Mouse (Mus musculus): Measurements from ENCODE around the gene Cdk18. TPM values are rescaled to one million over a fixed set of nuclear protein-coding genes. Genes with fewer than 3 reads are reported as not detected.

Gene Cdk18
- total and polyA plus RNA-seq, 3 experiments, result 0.02 to 0.33 TPM; not detected in 1

- TF ChIP-seq TAL1 (conservative IDR thresholded peaks at IDR 0.05; ENCODE audit: low read depth, low read length), result no peak
- no peak for TF ChIP-seq POLR2AphosphoS5 (IDR thresholded peaks at IDR 0.05; ENCODE audit: insufficient replicate concordance, low read depth, low read length)
- TF ChIP-seq GATA2 (IDR thresholded peaks at IDR 0.05; ENCODE audit: borderline replicate concordance, low read depth, low read length), result no peak
- TF ChIP-seq GATA1 (IDR thresholded peaks at IDR 0.05; ENCODE audit: borderline replicate concordance, low read length), result no peak
- no peak for TF ChIP-seq CTCF (IDR thresholded peaks at IDR 0.05; ENCODE audit: low read depth, low read length)
- DNase-seq (ENCODE audit: low spot score) (no peak), ATAC-seq (ENCODE audit: extremely low read depth, insufficient number of reproducible peaks, low FRiP score, poor library complexity, severe bottlenecking) (no peak)
- Histone ChIP-seq H3K4me1 (ENCODE audit: insufficient read depth, low read depth, low read length) (peaks cover 6% of the 10 kb centered on the region), H3K9me3 (replicated peaks) (no peaks in the 10 kb centered on the region), H3K27me3 (ENCODE audit: insufficient read depth, low read length) (peaks cover 25% of the 10 kb centered on the region), H3K4me3 (ENCODE audit: low read depth, low read length) (no peak overlapping the region), H3K36me3 (replicated peaks) (no peaks in the 10 kb centered on the region)
Measured at GRCm38 (mm10) chr1:132112426-132112825, 27.1 kb downstream of the Cdk18 start.

- ATAC-seq (ENCODE audit: extremely low read depth, insufficient number of reproducible peaks, low FRiP score, poor library complexity, severe bottlenecking), result no peak
- Histone ChIP-seq H3K27me3 (ENCODE audit: insufficient read depth, low read length) (peaks cover 24% of the 10 kb centered on the region), H3K4me3 (ENCODE audit: low read depth, low read length) (no peak overlapping the region), H3K9me3 (replicated peaks) (no peaks in the 10 kb centered on the region), H3K4me1 (ENCODE audit: insufficient read depth, low read depth, low read length) (peaks cover 1% of the 10 kb centered on the region; the same call in 1 of the 2 replicates), H3K36me3 (replicated peaks) (no peaks in the 10 kb centered on the region)
- no peak for TF ChIP-seq POLR2AphosphoS5 (IDR thresholded peaks at IDR 0.05; ENCODE audit: insufficient replicate concordance, low read depth, low read length)
- TF ChIP-seq GATA1 (IDR thresholded peaks at IDR 0.05; ENCODE audit: borderline replicate concordance, low read length), result no peak
- TF ChIP-seq CTCF (IDR thresholded peaks at IDR 0.05; ENCODE audit: low read depth, low read length), result no peak
- no peak for TF ChIP-seq GATA2 (IDR thresholded peaks at IDR 0.05; ENCODE audit: borderline replicate concordance, low read depth, low read length)
- TF ChIP-seq TAL1 (conservative IDR thresholded peaks at IDR 0.05; ENCODE audit: low read depth, low read length), result no peak
- DNase-seq (ENCODE audit: low spot score), result no peak
Measured at GRCm38 (mm10) chr1:132111411-132111810, 28.1 kb downstream of the Cdk18 start.

- no peak for TF ChIP-seq CTCF (IDR thresholded peaks at IDR 0.05; ENCODE audit: low read depth, low read length)
- no peak for TF ChIP-seq GATA2 (IDR thresholded peaks at IDR 0.05; ENCODE audit: borderline replicate concordance, low read depth, low read length)
- TF ChIP-seq TAL1 (conservative IDR thresholded peaks at IDR 0.05; ENCODE audit: low read depth, low read length), result no peak
- no peak for TF ChIP-seq GATA1 (IDR thresholded peaks at IDR 0.05; ENCODE audit: borderline replicate concordance, low read length)
- TF ChIP-seq POLR2AphosphoS5 (IDR thresholded peaks at IDR 0.05; ENCODE audit: insufficient replicate concordance, low read depth, low read length), result no peak
- no peak overlapping the region for H3K4me3 ChIP-seq (ENCODE audit: low read depth, low read length)
- no peaks in the 10 kb centered on the region for H3K4me1 ChIP-seq (ENCODE audit: insufficient read depth, low read depth, low read length)
- no peaks in the 10 kb centered on the region for H3K9me3 ChIP-seq (replicated peaks)
- H3K27me3 ChIP-seq (ENCODE audit: insufficient read depth, low read length), result peaks cover 18% of the 10 kb centered on the region
- no peaks in the 10 kb centered on the region for H3K36me3 ChIP-seq (replicated peaks)
- no peak for DNase-seq (ENCODE audit: low spot score)
- ATAC-seq (ENCODE audit: extremely low read depth, insufficient number of reproducible peaks, low FRiP score, poor library complexity, severe bottlenecking), result no peak
Measured at GRCm38 (mm10) chr1:132109368-132109767, 30.1 kb downstream of the Cdk18 start.

- Histone ChIP-seq H3K27me3 (ENCODE audit: insufficient read depth, low read length) (peaks cover 21% of the 10 kb centered on the region), H3K36me3 (replicated peaks) (no peaks in the 10 kb centered on the region), H3K4me1 (ENCODE audit: insufficient read depth, low read depth, low read length) (no peaks in the 10 kb centered on the region), H3K4me3 (ENCODE audit: low read depth, low read length) (no peak overlapping the region), H3K9me3 (replicated peaks) (no peaks in the 10 kb centered on the region)
- ATAC-seq (ENCODE audit: extremely low read depth, insufficient number of reproducible peaks, low FRiP score, poor library complexity, severe bottlenecking) (no peak), DNase-seq (ENCODE audit: low spot score) (no peak)
- TF ChIP-seq POLR2AphosphoS5 (IDR thresholded peaks at IDR 0.05; ENCODE audit: insufficient replicate concordance, low read depth, low read length), result no peak
- TF ChIP-seq TAL1 (conservative IDR thresholded peaks at IDR 0.05; ENCODE audit: low read depth, low read length), result no peak
- TF ChIP-seq GATA2 (IDR thresholded peaks at IDR 0.05; ENCODE audit: borderline replicate concordance, low read depth, low read length), result no peak
- no peak for TF ChIP-seq GATA1 (IDR thresholded peaks at IDR 0.05; ENCODE audit: borderline replicate concordance, low read length)
- no peak for TF ChIP-seq CTCF (IDR thresholded peaks at IDR 0.05; ENCODE audit: low read depth, low read length)
Measured at GRCm38 (mm10) chr1:132104353-132104752, 35.1 kb downstream of the Cdk18 start.

GRCm38 (mm10) chr1:132101953-132102697 is 37.4 kb downstream of the Cdk18 start:
- no peaks in the 10 kb centered on the region for H3K4me1 ChIP-seq (ENCODE audit: insufficient read depth, low read depth, low read length)
- no peak for DNase-seq (ENCODE audit: low spot score)
- no peaks in the 10 kb centered on the region for H3K9me3 ChIP-seq (replicated peaks)
- TF ChIP-seq POLR2AphosphoS5 (IDR thresholded peaks at IDR 0.05; ENCODE audit: insufficient replicate concordance, low read depth, low read length) (no peak), TAL1 (conservative IDR thresholded peaks at IDR 0.05; ENCODE audit: low read depth, low read length) (no peak)
- H3K4me3 ChIP-seq (ENCODE audit: low read depth, low read length), result no peak overlapping the region
- no peak for ATAC-seq (ENCODE audit: extremely low read depth, insufficient number of reproducible peaks, low FRiP score, poor library complexity, severe bottlenecking)
- H3K36me3 ChIP-seq (replicated peaks), result no peaks in the 10 kb centered on the region
- H3K27me3 ChIP-seq (ENCODE audit: insufficient read depth, low read length), result peaks cover 19% of the 10 kb centered on the region

- TF ChIP-seq GATA2 (IDR thresholded peaks at IDR 0.05; ENCODE audit: borderline replicate concordance, low read depth, low read length) (no peak), TAL1 (conservative IDR thresholded peaks at IDR 0.05; ENCODE audit: low read depth, low read length) (no peak), GATA1 (IDR thresholded peaks at IDR 0.05; ENCODE audit: borderline replicate concordance, low read length) (no peak), CTCF (IDR thresholded peaks at IDR 0.05; ENCODE audit: low read depth, low read length) (no peak), POLR2AphosphoS5 (IDR thresholded peaks at IDR 0.05; ENCODE audit: insufficient replicate concordance, low read depth, low read length) (no peak)
- no peak for DNase-seq (ENCODE audit: low spot score)
Measured at GRCm38 (mm10) chr1:132099775-132100174, 39.7 kb downstream of the Cdk18 start.

More at GRCm38 (mm10) chr1:132099775-132100174, 39.7 kb downstream of the Cdk18 start:
- ATAC-seq (ENCODE audit: extremely low read depth, insufficient number of reproducible peaks, low FRiP score, poor library complexity, severe bottlenecking), result peak; percentile 18; the same call in 1 of the 2 replicates
- Histone ChIP-seq H3K9me3 (replicated peaks) (no peaks in the 10 kb centered on the region), H3K36me3 (replicated peaks) (no peaks in the 10 kb centered on the region), H3K4me3 (ENCODE audit: low read depth, low read length) (no peak overlapping the region), H3K4me1 (ENCODE audit: insufficient read depth, low read depth, low read length) (peaks cover 4% of the 10 kb centered on the region), H3K27me3 (ENCODE audit: insufficient read depth, low read length) (peaks cover 19% of the 10 kb centered on the region)

Measured in G1E (cell line).